19 mouse cellular contexts compared by ENCODE assay signal in genomic region chr11:108307258-108307657, GRCm38 (mm10). TPM values are rescaled to one million over a fixed set of nuclear protein-coding genes. Genes with fewer than 3 reads are reported as not detected.
A peak's percentile ranks its signal among the peaks of the same experiment; 100 is the strongest.
DNase-seq lines count a peak whose midpoint lies in the region; ATAC-seq and TF ChIP-seq lines count a peak whose summit lies in the region.
"Had no signal": no experiment of that assay in that cellular context is flagged by ENCODE, and none has a peak within 500 bp of the region (broad histone marks: within the 10 kb centered on the region; RNA-seq: fewer than 3 reads in every experiment).

No protein-coding gene starts in this region.

- H3K4me2 ChIP-seq in intestine, postnatal 0 days (replicated peaks; ENCODE audit: low read depth), result peak overlapping the region; percentile 47
- no peak overlapping the region for H3K4me2 ChIP-seq in heart, embryonic 12.5 days
- H3K4me2 ChIP-seq: heart, embryonic 15.5 days; liver, embryonic 15.5 days had no signal

- DNase-seq in 3134 (ENCODE audit: extremely low read depth, insufficient read length, low spot score) (peak; percentile 67), 416B (ENCODE audit: low read depth) (peak; percentile 16)
- peak; percentile 36 for DNase-seq in lung, postnatal 14 days
- DNase-seq in forebrain, embryonic 10.5 days (ENCODE audit: extremely low spot score, low spot score), result no peak
- no peak for DNase-seq in kidney, postnatal 25 days
- DNase-seq in limb, embryonic 10.5 days (ENCODE audit: low spot score), result no peak
- DNase-seq: cerebellum, postnatal 25 days; kidney, postnatal 14 days; layer of hippocampus, adult 9-11 months; right cerebral cortex, postnatal 4 days; thymus, postnatal 14 days had no signal

- no peaks in the 10 kb centered on the region for H3K27me3 ChIP-seq in intestine, postnatal 0 days (replicated peaks; ENCODE audit: control insufficient read depth, insufficient read depth, low read length)
- H3K27me3 ChIP-seq in forebrain, embryonic 10.5 days (ENCODE audit: poor library complexity, severe bottlenecking), result no peaks in the 10 kb centered on the region
- H3K27me3 ChIP-seq in limb, embryonic 10.5 days (ENCODE audit: low read depth, poor library complexity, severe bottlenecking), result no peaks in the 10 kb centered on the region
- H3K27me3 ChIP-seq in heart, embryonic 12.5 days (replicated peaks), result no peaks in the 10 kb centered on the region
- H3K27me3 ChIP-seq: CH12.LX; heart, embryonic 15.5 days; liver, embryonic 15.5 days had no signal

- no peaks in the 10 kb centered on the region for H3K36me3 ChIP-seq in intestine, postnatal 0 days (ENCODE audit: control insufficient read depth, insufficient read depth)
- H3K36me3 ChIP-seq in forebrain, embryonic 10.5 days (replicated peaks), result no peaks in the 10 kb centered on the region
- H3K36me3 ChIP-seq in limb, embryonic 10.5 days, result no peaks in the 10 kb centered on the region
- H3K36me3 ChIP-seq in heart, embryonic 12.5 days, result no peaks in the 10 kb centered on the region
- H3K36me3 ChIP-seq: heart, embryonic 15.5 days; liver, embryonic 15.5 days had no signal

- H3K9ac ChIP-seq in intestine, postnatal 0 days (ENCODE audit: low read depth, low read length), result no peak overlapping the region
- no peak overlapping the region for H3K9ac ChIP-seq in heart, embryonic 12.5 days
- H3K9ac ChIP-seq: heart, embryonic 15.5 days; liver, embryonic 15.5 days had no signal

- H3K4me1 ChIP-seq in intestine, postnatal 0 days (replicated peaks; ENCODE audit: control insufficient read depth, insufficient read depth, low read length), result peaks cover 32% of the 10 kb centered on the region
- peaks cover 4% of the 10 kb centered on the region for H3K4me1 ChIP-seq in forebrain, embryonic 10.5 days
- H3K4me1 ChIP-seq in limb, embryonic 10.5 days, result peaks cover 7% of the 10 kb centered on the region; the same call in 1 of the 2 replicates
- peaks cover 23% of the 10 kb centered on the region for H3K4me1 ChIP-seq in heart, embryonic 12.5 days (replicated peaks)

- 26% methylated on average over 7 of the region's 7 CpGs for WGBS in intestine, postnatal 0 days
- WGBS in forebrain, embryonic 10.5 days, result 91% methylated on average over 7 of the region's 7 CpGs
- WGBS in limb, embryonic 10.5 days, result 68% methylated on average over 7 of the region's 7 CpGs
- 42% methylated on average over 7 of the region's 7 CpGs for WGBS in heart, embryonic 12.5 days

- ATAC-seq in intestine, postnatal 0 days, result peak; percentile 64
- ATAC-seq in heart, embryonic 12.5 days (ENCODE audit: insufficient number of reproducible peaks, low FRiP score), result no peak
- ATAC-seq: activated CD4-positive, CD25-positive, alpha-beta regulatory T cell, adult 4 months had no signal

- TF ChIP-seq CTCF in intestine, postnatal 0 days (IDR thresholded peaks at IDR 0.05; ENCODE audit: low read depth), result peak; percentile 51

- no peaks in the 10 kb centered on the region for H3K9me3 ChIP-seq in intestine, postnatal 0 days (ENCODE audit: control insufficient read depth)
- H3K9me3 ChIP-seq in forebrain, embryonic 10.5 days, result no peaks in the 10 kb centered on the region
- H3K9me3 ChIP-seq in limb, embryonic 10.5 days (replicated peaks), result no peaks in the 10 kb centered on the region
- no peaks in the 10 kb centered on the region for H3K9me3 ChIP-seq in heart, embryonic 12.5 days (replicated peaks)
- H3K9me3 ChIP-seq: heart, embryonic 15.5 days; liver, embryonic 15.5 days had no signal

- H3K4me3 ChIP-seq in intestine, postnatal 0 days (ENCODE audit: low read depth, low read length), result no peak overlapping the region
- H3K4me3 ChIP-seq in forebrain, embryonic 10.5 days, result no peak overlapping the region
- H3K4me3 ChIP-seq in limb, embryonic 10.5 days, result no peak overlapping the region
- H3K4me3 ChIP-seq in heart, embryonic 12.5 days, result no peak overlapping the region
- H3K4me3 ChIP-seq: heart, embryonic 15.5 days; liver, embryonic 15.5 days had no signal

- H3K27ac ChIP-seq in intestine, postnatal 0 days (ENCODE audit: low read depth, low read length), result peak overlapping the region; percentile 76
- no peak overlapping the region for H3K27ac ChIP-seq in forebrain, embryonic 10.5 days
- H3K27ac ChIP-seq in limb, embryonic 10.5 days, result no peak overlapping the region
- no peak overlapping the region for H3K27ac ChIP-seq in heart, embryonic 12.5 days (ENCODE audit: poor library complexity, severe bottlenecking)
- H3K27ac ChIP-seq: heart, embryonic 15.5 days; liver, embryonic 15.5 days had no signal

RNA-seq across cellular contexts. Expression of gene Apoh, which starts 35.9 kb away (rescaled TPM):
- polyA plus RNA-seq in intestine, postnatal 0 days (2015; fragmentation: Nextera tagmentation; extraction: Ambion mirVana), result 0.77 and 0.94 TPM in 2 replicates
- polyA plus RNA-seq in forebrain, embryonic 10.5 days (2016; fragmentation: Nextera tagmentation; extraction: Ambion mirVana), result not detected in 2 replicates
- not detected in 2 replicates for polyA plus RNA-seq in limb, embryonic 10.5 days (2016; fragmentation: Nextera tagmentation; extraction: Ambion mirVana)
- 0.21 and 0.24 TPM in 2 replicates for polyA plus RNA-seq in heart, embryonic 12.5 days (2016; fragmentation: Nextera tagmentation; extraction: Ambion mirVana)
- polyA plus RNA-seq: activated CD4-positive, CD25-positive, alpha-beta regulatory T cell, adult 4 months; forebrain, embryonic 11.5 days; neural tube, embryonic 14.5 days had no signal

RNA-seq across cellular contexts. Expression of gene Prkca, which starts 36.5 kb away (rescaled TPM):
- polyA plus RNA-seq in intestine, postnatal 0 days (2015; fragmentation: Nextera tagmentation; extraction: Ambion mirVana), result 14.5 and 15.0 TPM in 2 replicates
- polyA plus RNA-seq in forebrain, embryonic 10.5 days (2016; fragmentation: Nextera tagmentation; extraction: Ambion mirVana), result 1.6 and 2.3 TPM in 2 replicates
- polyA plus RNA-seq in limb, embryonic 10.5 days (2016; fragmentation: Nextera tagmentation; extraction: Ambion mirVana), result 2.5 and 3.7 TPM in 2 replicates
- polyA plus RNA-seq in heart, embryonic 12.5 days (2016; fragmentation: Nextera tagmentation; extraction: Ambion mirVana), result 17.0 and 18.8 TPM in 2 replicates

Comparison
In these comparisons a context has a peak if more than half of its experiments do, and no peak if none do; other contexts are left out.
1. DNase-seq: peak in 3134 (single experiment), 416B (single experiment) and lung, postnatal 14 days (single experiment); none in forebrain, embryonic 10.5 days (single experiment), kidney, postnatal 25 days (0 of 2) and limb, embryonic 10.5 days (single experiment).